Mouse (Mus musculus): ENCODE data around the gene Nop10.

DNA sequence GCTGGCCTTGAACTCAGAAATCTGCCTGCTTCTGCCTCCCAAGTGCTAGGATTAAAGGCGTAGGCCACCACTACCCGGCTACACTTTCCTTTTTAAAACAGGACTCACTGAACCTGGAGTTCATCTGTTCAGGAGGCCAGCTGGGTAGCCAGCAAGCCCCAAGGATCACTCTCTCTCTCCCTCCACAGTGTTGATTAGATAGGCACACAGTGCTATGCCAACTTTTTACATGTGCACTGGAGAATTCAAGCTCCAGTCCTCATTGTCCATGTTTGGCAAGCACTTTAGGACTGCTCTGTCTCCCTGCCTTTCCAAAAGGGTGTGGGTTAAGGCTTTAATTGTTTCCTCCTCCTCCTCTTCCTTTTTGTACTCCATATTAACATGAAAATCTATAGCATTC, 8.3 kb downstream of the Nop10 start:
- TF ChIP-seq CTCF (conservative IDR thresholded peaks at IDR 0.05; ENCODE audit: insufficient read depth, insufficient read length, low read depth, low read length), result no peak
- no peak for TF ChIP-seq POLR2A (IDR thresholded peaks at IDR 0.05; ENCODE audit: low read depth, low read length)
